Mouse (Mus musculus) forebrain, embryonic 12.5 days (tissue): ENCODE results near the gene P2rx1. TPM values are rescaled to one million over a fixed set of nuclear protein-coding genes. Genes with fewer than 3 reads are reported as not detected.
A peak's percentile ranks its signal among the peaks of the same experiment; 100 is the strongest.

Experiments used
- ATAC-seq: fragments of 200-750 bp; cut with Nextera tagmentation; 2 replicates; pipeline ENCODE4 v1.8.0; 2017; ENCODE audit warnings: moderate TSS enrichment; ENCODE audit not compliant: low FRiP score
- H3K27ac ChIP-seq: fragments of 300-500 bp; sonication (generic); 2 replicates; pipeline ENCODE4 v1.5.1; 2016; ENCODE audit warnings: mild to moderate bottlenecking
- H3K27me3 ChIP-seq: fragments of 300-500 bp; sonication (generic); 2 replicates; pipeline ENCODE4 v1.6.1; 2016; ENCODE audit warnings: mild to moderate bottlenecking
- H3K36me3 ChIP-seq: fragments of 300-500 bp; sonication (generic); replicated peaks from 2 replicates; pipeline ENCODE4 v1.6.1; 2016; ENCODE audit warnings: mild to moderate bottlenecking
- H3K4me1 ChIP-seq: fragments of 300-500 bp; sonication (generic); 2 replicates; pipeline ENCODE4 v1.6.1; 2016
- H3K4me2 ChIP-seq: fragments of 300-500 bp; sonication (generic); 2 replicates; pipeline ENCODE4 v1.6.1; 2016; ENCODE audit warnings: mild to moderate bottlenecking, moderate library complexity
- H3K4me3 ChIP-seq: fragments of 300-500 bp; sonication (generic); replicated peaks from 2 replicates; pipeline ENCODE4 v1.5.1; 2016; ENCODE audit warnings: mild to moderate bottlenecking
- H3K9ac ChIP-seq: fragments of 300-500 bp; sonication (generic); 2 replicates; pipeline ENCODE4 v1.6.1; 2016; ENCODE audit warnings: mild to moderate bottlenecking
- H3K9me3 ChIP-seq: fragments of 300-500 bp; sonication (generic); 2 replicates; pipeline ENCODE4 v1.6.1; 2016
- WGBS: fragments of 180-500 bp; shearing (Covaris S2); methylation state at CpG from one replicate; pipeline ENCODE4 v1.1.7; 2016; 5-methylcytosine and 5-hydroxymethylcytosine counted together
- polyA plus RNA-seq: library from polyadenylated mRNA; unstranded; fragments of >200 nt; fragmentation: Nextera tagmentation; extraction: Ambion mirVana; gene quantifications from 2 replicates; pipeline ENCODE4 v1.2.1, GENCODE M21; 2016

P2rx1 gene
- polyA plus RNA-seq, 1 experiment from 2014 or later: 0.52 TPM

- Histone ChIP-seq H3K9me3 (no peaks in the 10 kb centered on the region), H3K4me2 (no peak overlapping the region)
- 89% methylated on average over 7 of the region's 7 CpGs for WGBS
These were observed 37.2 kb downstream of the P2rx1 start for GRCm38 (mm10) chr11:73036077-73036476.

DNA sequence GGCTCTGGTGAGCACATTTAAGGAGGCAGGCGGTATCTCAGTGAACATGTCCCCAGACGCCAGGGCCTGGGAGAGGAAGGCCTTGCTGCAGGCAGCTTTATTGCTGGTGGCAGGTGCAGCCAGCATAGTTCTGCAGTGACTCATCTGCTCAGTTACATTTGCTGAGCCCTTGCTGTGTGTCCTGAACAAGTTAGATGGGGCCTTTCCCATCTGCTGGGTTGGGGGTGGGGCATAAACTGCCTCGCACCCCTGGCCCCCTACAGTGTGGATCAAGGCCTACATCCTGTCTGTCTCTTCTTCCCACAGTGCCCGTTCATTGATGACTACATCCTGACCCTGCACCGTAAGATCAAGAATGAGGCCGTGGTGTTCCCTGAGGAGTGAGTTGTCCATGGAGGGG lies 38.0 kb downstream of the P2rx1 start:
- Histone ChIP-seq H3K4me1 (peaks cover under 1% of the 10 kb centered on the region; the same call in 1 of the 2 replicates), H3K4me3 (no peak overlapping the region), H3K9me3 (no peaks in the 10 kb centered on the region), H3K36me3 (no peaks in the 10 kb centered on the region), H3K4me2 (no peak overlapping the region), H3K27me3 (no peaks in the 10 kb centered on the region; the same call in 1 of the 2 replicates), H3K9ac (no peak overlapping the region), H3K27ac (no peak overlapping the region)
- WGBS: 74% methylated on average over 6 of the region's 6 CpGs
- no peak for ATAC-seq

More at GRCm38 (mm10) chr11:73036077-73036476, 37.2 kb downstream of the P2rx1 start:
- Histone ChIP-seq H3K4me1 (peaks cover 9% of the 10 kb centered on the region), H3K9ac (no peak overlapping the region), H3K4me3 (no peak overlapping the region), H3K27ac (no peak overlapping the region), H3K36me3 (no peaks in the 10 kb centered on the region), H3K27me3 (no peaks in the 10 kb centered on the region; the same call in 1 of the 2 replicates)
- ATAC-seq: no peak

DNA sequence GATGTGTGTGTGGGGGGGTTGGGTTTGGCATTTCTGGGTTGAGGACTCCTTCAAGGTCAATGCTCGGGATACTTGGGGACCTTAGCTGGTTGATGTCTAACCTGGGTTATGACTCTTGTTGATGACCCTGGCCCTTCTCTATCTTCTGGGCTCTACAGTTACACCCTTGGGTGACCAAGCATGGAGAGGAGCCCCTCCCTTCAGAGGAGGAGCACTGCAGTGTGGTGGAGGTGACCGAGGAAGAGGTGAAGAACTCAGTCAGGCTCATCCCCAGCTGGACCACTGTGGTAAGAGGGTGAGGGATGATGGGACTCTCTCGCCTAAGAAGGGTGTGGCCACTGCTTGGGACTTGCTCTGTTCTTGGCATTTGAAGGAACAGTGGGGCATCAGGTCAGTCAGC lies 38.8 kb downstream of the P2rx1 start:
- no peaks in the 10 kb centered on the region for H3K4me1 ChIP-seq
- no peaks in the 10 kb centered on the region; the same call in 1 of the 2 replicates for H3K27me3 ChIP-seq
- no peak overlapping the region for H3K4me3 ChIP-seq
- H3K36me3 ChIP-seq: no peaks in the 10 kb centered on the region
- ATAC-seq: no peak
- H3K9ac ChIP-seq: no peak overlapping the region
- H3K4me2 ChIP-seq: no peak overlapping the region
- H3K9me3 ChIP-seq: no peaks in the 10 kb centered on the region
- H3K27ac ChIP-seq: no peak overlapping the region
- WGBS: 84% methylated on average over 3 of the region's 3 CpGs

DNA sequence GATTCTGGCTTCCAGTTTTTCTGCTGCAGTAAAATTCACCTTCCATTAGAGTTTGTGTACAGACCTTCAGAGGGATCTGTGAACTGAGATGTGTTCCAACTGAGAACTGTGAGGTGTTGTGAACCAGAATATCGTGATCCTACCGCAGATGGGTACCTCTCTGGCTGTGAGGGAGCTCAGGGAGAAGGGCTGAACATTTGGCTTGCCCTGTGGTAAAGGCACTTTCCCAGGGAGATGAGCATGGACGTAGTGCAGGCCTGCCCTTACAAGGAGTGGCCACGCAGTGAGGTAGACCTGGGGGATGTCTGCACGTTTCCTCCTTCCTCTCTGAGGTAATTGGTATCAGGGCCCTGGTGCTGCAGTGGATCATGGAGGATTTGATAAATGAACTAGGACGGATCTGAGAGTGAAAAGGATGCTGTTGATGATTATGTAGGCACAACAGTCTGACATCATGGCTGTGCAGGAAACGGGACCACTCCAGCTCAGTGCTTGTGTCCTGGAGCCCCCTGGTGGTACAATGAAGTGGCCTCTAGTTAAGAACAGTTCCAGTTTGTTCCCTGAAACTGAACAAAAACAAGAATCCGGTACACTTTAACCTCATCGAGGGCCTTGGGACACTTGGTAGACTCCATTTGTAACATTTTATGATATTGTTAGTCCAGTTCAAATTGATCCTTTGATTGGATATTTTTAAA lies 40.3 kb downstream of the P2rx1 start:
- Histone ChIP-seq H3K4me2 (no peak overlapping the region), H3K4me3 (no peak overlapping the region), H3K27ac (no peak overlapping the region), H3K36me3 (no peaks in the 10 kb centered on the region), H3K27me3 (no peaks in the 10 kb centered on the region), H3K4me1 (no peaks in the 10 kb centered on the region), H3K9ac (no peak overlapping the region), H3K9me3 (no peaks in the 10 kb centered on the region)
- ATAC-seq: peak; percentile 67; the same call in 1 of the 2 replicates
- WGBS: 61% methylated on average over 9 of the region's 9 CpGs

DNA sequence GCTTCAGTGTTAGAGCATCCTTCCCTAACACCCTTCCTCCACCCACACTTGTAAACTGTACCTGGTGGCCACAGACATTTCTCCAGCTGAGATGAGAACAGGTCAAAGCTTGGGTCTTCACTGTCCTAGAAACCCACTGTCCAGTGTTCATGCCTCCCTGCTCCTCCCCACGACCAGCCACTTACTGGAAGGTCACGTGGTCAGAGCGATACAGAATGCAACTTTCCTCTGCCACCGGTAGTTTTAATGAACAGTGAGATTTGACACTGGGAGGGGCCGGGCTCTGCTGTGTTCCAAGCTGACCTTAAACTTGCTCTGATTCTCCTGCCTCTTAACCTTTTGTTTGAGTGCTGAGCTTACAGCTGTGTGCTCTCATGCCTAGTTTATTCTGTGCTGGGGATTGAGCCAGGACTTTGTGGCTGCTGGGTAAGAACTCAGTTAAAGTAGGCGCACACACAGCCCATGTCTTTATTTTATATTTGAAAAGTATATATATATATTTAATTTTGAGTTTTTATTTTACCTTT lies 45.4 kb downstream of the P2rx1 start:
- WGBS: 69% methylated on average over 6 of the region's 6 CpGs
- Histone ChIP-seq H3K4me2 (no peak overlapping the region), H3K27me3 (no peaks in the 10 kb centered on the region), H3K27ac (no peak overlapping the region), H3K9me3 (no peaks in the 10 kb centered on the region), H3K4me3 (no peak overlapping the region), H3K9ac (no peak overlapping the region), H3K36me3 (no peaks in the 10 kb centered on the region), H3K4me1 (peaks cover 9% of the 10 kb centered on the region)
- ATAC-seq: no peak

DNA sequence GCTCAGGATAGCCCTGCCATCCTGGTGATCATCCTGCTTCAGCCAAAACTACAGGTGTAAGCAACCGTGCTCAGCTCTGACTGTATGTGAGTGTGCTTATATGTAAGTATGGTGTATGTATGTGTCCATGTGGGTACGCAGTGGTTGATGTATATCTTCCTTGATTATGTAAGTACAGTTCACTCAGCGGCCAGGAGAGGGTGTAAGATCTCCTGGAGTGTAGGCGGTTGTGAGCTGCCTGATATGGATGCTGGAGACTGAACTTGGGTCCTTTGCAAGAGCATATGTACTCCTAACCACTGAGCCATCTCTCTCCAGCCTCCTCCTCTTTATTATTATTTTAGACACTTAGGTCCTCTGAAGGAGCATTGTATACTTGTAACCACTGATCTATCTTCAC lies 45.9 kb downstream of the P2rx1 start:
- H3K27ac ChIP-seq: no peak overlapping the region
- ATAC-seq: no peak
- no peak overlapping the region for H3K9ac ChIP-seq
- H3K4me1 ChIP-seq: peaks cover 13% of the 10 kb centered on the region
- no peaks in the 10 kb centered on the region for H3K27me3 ChIP-seq
- no peaks in the 10 kb centered on the region for H3K36me3 ChIP-seq
- H3K4me3 ChIP-seq: no peak overlapping the region
- no peak overlapping the region for H3K4me2 ChIP-seq
- H3K9me3 ChIP-seq: no peaks in the 10 kb centered on the region
- WGBS: 72% methylated on average over 4 of the region's 4 CpGs

DNA sequence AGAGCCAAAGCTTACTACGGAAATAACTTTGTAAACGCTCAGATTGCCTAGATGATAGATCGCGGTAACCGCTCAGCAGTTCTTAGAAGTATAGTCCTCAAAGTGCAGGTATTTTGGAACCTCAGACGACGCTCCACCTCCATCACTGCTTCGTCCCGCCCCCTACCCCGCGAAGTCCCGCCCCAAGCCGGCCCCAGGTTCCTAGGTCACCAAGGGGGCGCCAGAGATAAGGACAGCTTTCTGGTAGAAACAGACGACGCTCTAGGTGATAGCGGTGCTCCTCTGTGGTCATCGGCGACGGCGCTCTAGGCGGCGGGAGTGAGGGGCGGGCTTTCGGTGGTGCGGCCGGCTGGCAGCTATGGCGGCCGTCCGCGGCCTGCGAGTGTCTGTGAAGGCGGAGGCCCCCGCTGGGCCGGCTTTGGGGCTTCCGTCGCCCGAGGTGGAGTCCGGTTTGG lies 48.7 kb downstream of the P2rx1 start, which contains the start of gene Ncbp3:
Gene Ncbp3 (plus strand): TSS at position 242 of the 455 bp plus-strand sequence.
- peak; percentile 96 for ATAC-seq
- H3K4me1 ChIP-seq: peaks cover 13% of the 10 kb centered on the region
- peak within 1 kb of the TSS; percentile 85 for H3K27ac ChIP-seq
- peaks cover 15% of the 10 kb centered on the region for H3K36me3 ChIP-seq
- under 1% methylated on average over 39 of the region's 39 CpGs for WGBS
- H3K9ac ChIP-seq: peak within 1 kb of the TSS; percentile 92
- H3K4me2 ChIP-seq: peak within 1 kb of the TSS; percentile 91
- peak within 1 kb of the TSS; percentile 93 for H3K4me3 ChIP-seq
- no peaks in the 10 kb centered on the region for H3K9me3 ChIP-seq
- no peaks in the 10 kb centered on the region for H3K27me3 ChIP-seq

DNA sequence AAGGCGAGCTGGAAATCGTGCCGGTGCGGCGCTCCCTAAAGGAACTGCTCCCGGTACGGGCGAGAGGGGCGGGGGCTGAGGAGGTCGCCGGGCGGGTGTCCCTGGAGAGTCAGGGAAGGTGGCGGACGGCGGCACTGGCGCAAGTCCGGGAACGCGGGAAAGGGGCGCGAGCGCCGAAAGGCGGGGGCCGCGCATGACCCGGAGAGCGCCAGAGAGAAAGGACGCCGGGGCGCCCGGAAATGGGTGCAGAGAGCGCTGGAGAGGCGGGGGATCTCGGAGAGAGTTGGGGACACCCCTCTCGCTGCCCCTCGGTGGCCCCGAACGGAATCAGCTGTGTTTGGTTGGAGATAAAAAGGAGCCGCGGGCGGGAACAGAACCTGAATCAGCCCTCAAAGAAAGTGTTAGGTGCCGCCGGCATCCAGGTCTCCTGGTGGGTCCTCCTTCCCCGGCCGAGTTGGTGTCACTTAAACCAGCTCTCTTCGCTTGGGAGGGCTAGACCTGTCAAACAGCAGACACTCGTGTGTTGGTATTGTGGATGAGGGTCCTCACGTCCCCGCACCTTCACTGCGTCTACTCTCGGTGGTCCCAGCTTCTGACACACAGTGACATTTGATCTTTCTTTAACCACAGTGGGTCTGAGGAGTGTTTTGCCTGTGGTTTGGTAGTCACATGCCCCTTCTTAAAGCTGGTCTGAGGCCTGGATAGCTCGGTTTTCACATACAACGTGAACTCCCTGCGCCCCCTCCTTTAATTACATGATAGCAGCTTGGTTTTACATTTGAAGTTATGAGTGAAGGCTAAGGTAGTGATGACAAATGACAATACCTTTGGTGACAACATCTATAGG lies 49.4 kb downstream of the P2rx1 start:
- peak overlapping the region; percentile 85 for H3K27ac ChIP-seq
- H3K4me1 ChIP-seq: peaks cover 13% of the 10 kb centered on the region
- WGBS: 1% methylated on average over 55 of the region's 55 CpGs
- H3K27me3 ChIP-seq: no peaks in the 10 kb centered on the region
- peak; percentile 74 for ATAC-seq
- peak overlapping the region; percentile 92 for H3K9ac ChIP-seq
- peak overlapping the region; percentile 91 for H3K4me2 ChIP-seq
- H3K4me3 ChIP-seq: peak overlapping the region; percentile 93
- H3K36me3 ChIP-seq: peaks cover 21% of the 10 kb centered on the region
- no peaks in the 10 kb centered on the region for H3K9me3 ChIP-seq

DNA sequence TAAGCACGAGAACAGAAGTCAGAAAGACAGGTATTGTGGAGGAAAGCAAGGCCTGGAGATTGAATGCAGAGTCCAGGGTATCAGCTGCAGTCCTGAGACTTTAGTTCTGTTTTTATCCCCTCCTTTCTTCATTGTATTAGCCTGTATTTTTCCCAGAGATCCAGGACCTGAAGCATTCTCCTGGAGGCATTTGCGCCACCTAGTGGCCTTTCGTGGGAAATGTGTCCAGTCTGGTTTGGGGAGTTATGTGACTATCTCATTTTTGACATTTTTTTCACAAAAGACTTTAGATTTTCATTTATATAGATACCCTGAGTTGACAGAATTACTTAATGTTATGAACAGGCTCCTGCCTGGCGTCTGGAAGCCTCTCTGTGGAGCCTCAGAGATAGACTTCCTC lies 50.4 kb downstream of the P2rx1 start:
- no peaks in the 10 kb centered on the region for H3K27me3 ChIP-seq
- H3K9me3 ChIP-seq: no peaks in the 10 kb centered on the region
- H3K9ac ChIP-seq: peak overlapping the region; percentile 26
- H3K36me3 ChIP-seq: peaks cover 31% of the 10 kb centered on the region
- WGBS: 3% methylated on average over 4 of the region's 4 CpGs
- H3K27ac ChIP-seq: no peak overlapping the region
- H3K4me2 ChIP-seq: peak overlapping the region; percentile 91
- peak overlapping the region; percentile 93 for H3K4me3 ChIP-seq
- H3K4me1 ChIP-seq: peaks cover 13% of the 10 kb centered on the region
- no peak for ATAC-seq

GRCm38 (mm10) chr11:73052795-73053194 lies 53.9 kb downstream of the P2rx1 start:
- Histone ChIP-seq H3K9ac (no peak overlapping the region), H3K36me3 (peaks cover 63% of the 10 kb centered on the region), H3K4me3 (no peak overlapping the region), H3K4me1 (peaks cover 13% of the 10 kb centered on the region), H3K4me2 (no peak overlapping the region), H3K9me3 (no peaks in the 10 kb centered on the region), H3K27me3 (no peaks in the 10 kb centered on the region), H3K27ac (no peak overlapping the region)
- 85% methylated on average over 1 of the region's 1 CpGs for WGBS
- no peak for ATAC-seq

DNA sequence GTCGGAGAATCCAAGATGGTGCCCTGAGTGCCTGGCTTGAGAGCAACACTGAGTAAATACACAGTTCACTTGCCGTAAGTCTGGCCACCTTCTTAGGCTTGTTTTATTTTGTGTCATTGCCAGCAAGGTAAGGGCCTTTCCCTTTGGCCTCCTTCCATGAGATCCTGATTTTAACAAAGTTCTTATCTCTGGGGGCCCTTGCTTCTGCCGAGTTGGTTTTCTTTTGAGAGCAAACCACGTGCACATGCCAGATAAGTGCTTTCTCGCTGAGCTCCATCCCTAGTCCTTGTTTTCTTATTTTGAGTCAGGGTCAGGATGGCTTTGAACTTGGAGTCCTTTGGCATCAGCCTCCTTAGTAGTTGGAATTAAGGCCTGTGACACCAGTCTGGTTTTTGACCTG lies 58.8 kb downstream of the P2rx1 start:
- H3K9ac ChIP-seq: no peak overlapping the region
- no peak overlapping the region for H3K4me2 ChIP-seq
- no peak overlapping the region for H3K4me3 ChIP-seq
- H3K27me3 ChIP-seq: no peaks in the 10 kb centered on the region
- peaks cover 66% of the 10 kb centered on the region for H3K36me3 ChIP-seq
- H3K4me1 ChIP-seq: no peaks in the 10 kb centered on the region
- no peaks in the 10 kb centered on the region for H3K9me3 ChIP-seq
- 93% methylated on average over 5 of the region's 5 CpGs for WGBS
- ATAC-seq: no peak
- no peak overlapping the region for H3K27ac ChIP-seq

GRCm38 (mm10) chr11:73059630-73060029 lies 60.7 kb downstream of the P2rx1 start:
- WGBS: 95% methylated on average over 3 of the region's 3 CpGs
- Histone ChIP-seq H3K9ac (no peak overlapping the region), H3K4me1 (no peaks in the 10 kb centered on the region), H3K4me3 (no peak overlapping the region), H3K9me3 (no peaks in the 10 kb centered on the region), H3K4me2 (no peak overlapping the region), H3K27ac (no peak overlapping the region), H3K27me3 (no peaks in the 10 kb centered on the region), H3K36me3 (peaks cover 50% of the 10 kb centered on the region)
- no peak for ATAC-seq
